Mouse (Mus musculus) embryonic stem cell, embryonic (primary cell): ENCODE measurements around the gene Maats1.

Experiments
- CTCF ChIA-PET, 4 experiments: fragments of 300-600 bp in 2 of 4; fragments of 350-600 bp in 2 of 4; sonication (Branson Sonifier 250); formaldehyde crosslinking; loops; one replicate each; lab custom pipeline; 2022; ENCODE audit warnings: inconsistent platforms in 2 of 4; lab: Charles Lee
- POLR2A ChIA-PET, 4 experiments: fragments of 300-600 bp in 2 of 4; fragments of 350-600 bp in 2 of 4; sonication (Branson Sonifier 250); formaldehyde crosslinking; loops; one replicate each; lab custom pipeline; 2022; ENCODE audit warnings: antibody characterized with exemption in 4 of 4, inconsistent platforms in 1 of 4; lab: Charles Lee

Gene Maats1

DNA sequence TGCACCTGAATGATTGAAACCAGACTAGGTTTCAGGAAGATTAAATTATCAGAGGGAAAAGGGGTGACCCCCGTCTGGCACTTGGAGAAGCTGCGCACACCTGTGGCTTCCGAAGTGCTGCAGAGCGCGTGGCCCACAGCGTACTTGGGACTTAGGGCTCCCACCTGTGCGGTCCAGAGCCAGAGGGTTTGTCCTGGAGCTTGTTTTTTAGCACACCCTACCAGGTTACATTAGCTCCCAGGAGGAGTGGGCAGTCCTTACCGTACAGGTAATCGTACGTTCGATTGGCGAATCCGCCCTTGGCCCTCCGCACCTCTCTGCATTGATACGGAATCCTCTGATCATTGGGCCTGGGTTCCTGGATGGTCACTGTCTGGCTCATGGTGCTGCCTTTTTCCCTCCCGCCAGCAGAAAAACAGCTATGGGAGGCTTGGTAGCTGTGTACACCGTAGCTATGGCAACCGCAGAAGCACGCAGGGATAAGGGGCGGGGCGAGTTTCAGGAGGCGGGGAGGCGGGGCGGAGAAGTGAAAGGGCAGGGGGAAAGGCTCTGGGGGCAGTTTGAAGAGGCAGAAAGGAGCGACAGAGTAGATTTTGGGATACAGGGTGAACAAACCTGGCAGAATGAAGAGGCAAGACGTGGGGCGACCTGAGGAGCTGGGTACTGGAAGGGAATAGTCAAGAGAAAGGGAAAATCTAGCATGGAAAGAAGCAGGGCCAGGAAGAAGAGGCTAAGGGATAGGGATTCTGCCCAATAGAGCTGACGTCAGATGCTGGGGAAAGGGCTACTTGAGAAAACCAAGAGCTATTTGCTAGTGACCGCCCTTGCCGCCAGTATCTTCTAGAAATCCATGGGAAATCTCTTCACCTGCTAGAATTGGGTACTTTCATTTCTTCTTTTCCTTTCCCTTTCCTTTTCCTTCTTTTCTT lies at the start of gene Maats1:
Gene Maats1 (minus strand): TSS at position 748 of the 929 bp plus-strand sequence.
- CTCF ChIA-PET = interaction anchor here (0.5 to 1.6 kb wide), 16 partner anchors 20 to 713 kb away, joined by 3 to 8 read pairs (median 4); no protein-coding TSS in a partner anchor
- POLR2A ChIA-PET = interaction anchor here (0.5 to 1.8 kb wide), 58 partner anchors 9 to 293 kb away, joined by 3 to 10 read pairs (median 4); partner anchors contain the start of genes Timmdc1 (in 3 of the 4), Pla1a (in 2 of the 4), Adprh (in 1 of the 4) and Cd80 (in 1 of the 4)

DNA sequence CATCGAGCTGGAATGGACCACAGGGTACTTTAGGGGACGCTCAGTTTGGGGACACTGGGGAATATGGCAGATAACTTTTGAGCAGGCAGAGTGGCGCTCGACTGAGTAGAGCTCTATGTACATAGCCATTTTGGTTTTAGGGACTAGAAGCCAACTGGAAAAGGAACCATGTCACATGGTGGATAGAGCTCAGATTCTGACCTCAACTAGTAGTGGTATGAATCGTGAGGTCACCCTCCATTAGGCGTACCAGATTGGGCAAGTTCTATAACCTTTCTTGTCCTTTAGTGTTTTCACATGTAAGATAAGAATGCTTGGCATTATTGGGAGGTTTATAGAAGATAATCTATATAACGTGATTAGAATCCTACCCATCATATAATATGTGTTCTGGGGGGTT lies 48.4 kb upstream of the Maats1 start:
- CTCF ChIA-PET = no interaction called here
- POLR2A ChIA-PET = interaction anchor here in 2 of 4 experiments (1.2 to 10.5 kb wide), 7 partner anchors 9 to 86 kb away, joined by 3 to 104 read pairs (median 6); no protein-coding TSS in a partner anchor

DNA sequence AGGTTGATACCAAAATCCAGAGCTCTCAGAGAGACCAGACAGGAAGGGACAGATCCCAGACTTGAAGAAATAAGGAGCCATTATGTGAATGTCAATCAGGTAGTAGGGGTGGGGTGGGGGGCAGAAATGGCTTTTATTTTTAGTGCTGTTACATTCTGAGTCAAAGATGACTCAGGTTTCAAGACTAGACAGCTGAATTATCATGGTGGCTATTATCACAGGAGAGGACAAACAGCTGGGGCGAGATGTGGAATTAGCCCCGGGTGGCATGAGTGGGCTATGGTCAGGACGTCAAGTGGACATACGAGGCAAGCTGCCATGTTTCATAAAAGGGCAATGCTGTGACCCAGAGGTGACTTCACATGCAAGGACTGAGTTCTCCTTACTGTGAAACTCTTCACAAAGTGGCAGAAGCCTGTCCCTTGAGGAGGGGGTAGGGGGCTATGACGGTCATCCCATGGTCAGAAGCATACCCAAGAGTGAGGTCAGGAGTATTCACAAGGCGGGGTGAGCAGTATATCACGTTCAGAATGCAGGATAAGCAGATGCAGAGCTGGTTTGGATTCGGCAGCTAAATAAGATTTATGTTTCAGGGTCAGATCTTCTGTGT lies 47.4 kb upstream of the Maats1 start:
- CTCF ChIA-PET = interaction anchor here in 1 of 4 experiments (0.7 kb wide), 1 partner anchor 738 kb away, joined by 4 read pairs; no protein-coding TSS in a partner anchor
- POLR2A ChIA-PET = interaction anchor here in 2 of 4 experiments (0.9 to 2.1 kb wide), 6 partner anchors 10 to 87 kb away, joined by 3 to 7 read pairs (median 3); no protein-coding TSS in a partner anchor

DNA sequence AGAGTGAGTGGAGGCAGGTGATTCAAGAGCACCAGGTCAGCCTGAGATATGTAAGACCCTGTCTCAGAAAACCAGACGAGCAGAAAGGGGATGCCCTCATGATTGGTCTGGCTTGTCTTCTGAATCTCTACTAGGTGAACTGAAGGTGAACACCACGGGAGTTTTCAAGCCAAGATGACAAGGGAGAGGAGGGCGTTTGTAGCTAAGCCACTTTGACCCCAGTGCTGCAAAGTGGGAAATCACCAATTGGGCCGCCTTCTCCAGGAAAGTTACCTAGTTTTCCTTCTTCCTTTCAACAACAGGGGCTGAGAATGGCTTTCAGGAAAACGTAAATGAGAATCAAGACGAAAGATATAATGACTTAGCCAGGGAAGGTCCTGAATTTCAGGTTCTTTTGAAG lies 46.8 kb upstream of the Maats1 start:
- CTCF ChIA-PET = interaction anchor here in 1 of 4 experiments (0.7 kb wide), 1 partner anchor 737 kb away, joined by 4 read pairs; no protein-coding TSS in a partner anchor
- POLR2A ChIA-PET = interaction anchor here in 2 of 4 experiments (0.9 to 2.1 kb wide), 4 partner anchors 9 to 32 kb away, joined by 3 to 5 read pairs (median 4); no protein-coding TSS in a partner anchor

DNA sequence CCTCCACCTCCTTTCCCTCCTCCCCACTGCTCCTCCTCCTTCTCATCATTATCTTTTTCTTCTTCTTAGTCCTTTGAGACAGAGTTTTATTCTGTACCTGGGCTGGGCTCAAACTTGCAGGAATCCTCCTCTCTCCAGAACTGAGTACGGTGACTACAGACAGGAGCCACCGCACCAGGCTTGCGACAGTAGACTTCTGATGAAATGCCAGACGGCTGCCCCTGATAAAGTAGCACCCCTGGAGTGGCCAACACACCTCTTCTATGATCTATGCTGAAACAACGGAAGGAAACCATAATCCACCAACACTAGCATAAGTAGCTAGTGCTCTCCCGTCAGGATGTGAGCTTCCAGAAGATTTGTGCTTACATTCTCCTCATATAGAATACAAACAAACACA lies 45.4 kb upstream of the Maats1 start:
- ChIA-PET POLR2A (interaction anchor here in 1 of 4 experiments (1.8 kb wide), 1 partner anchor 20 kb away, joined by 4 read pairs; no protein-coding TSS in a partner anchor), CTCF (no interaction called here)

DNA sequence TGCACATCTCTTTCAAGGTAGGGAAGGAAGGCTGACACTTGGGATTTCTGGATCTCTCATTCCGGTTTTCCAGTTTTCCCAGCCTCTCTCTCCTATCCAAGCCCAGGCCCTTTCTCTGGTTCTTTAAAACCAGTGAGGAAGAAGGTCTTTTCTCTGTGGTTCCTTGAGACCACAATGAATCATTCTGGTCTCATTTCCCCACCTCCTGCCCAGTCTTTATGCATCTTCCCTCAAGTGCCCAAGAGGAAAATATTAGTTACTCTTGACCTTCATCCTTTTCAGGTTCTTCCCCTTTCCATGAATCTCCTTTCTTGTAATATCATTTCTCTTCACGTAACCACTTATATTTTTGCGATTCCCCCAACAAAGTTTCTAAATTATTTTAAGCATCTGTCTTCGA lies 43.8 kb upstream of the Maats1 start:
- ChIA-PET CTCF (no interaction called here), POLR2A (interaction anchor here in 3 of 4 experiments (0.9 to 1.9 kb wide), 4 partner anchors 9 to 86 kb away, joined by 3 to 5 read pairs (median 3); partner anchors contain the start of gene Maats1 (in 1 of the 3))

DNA sequence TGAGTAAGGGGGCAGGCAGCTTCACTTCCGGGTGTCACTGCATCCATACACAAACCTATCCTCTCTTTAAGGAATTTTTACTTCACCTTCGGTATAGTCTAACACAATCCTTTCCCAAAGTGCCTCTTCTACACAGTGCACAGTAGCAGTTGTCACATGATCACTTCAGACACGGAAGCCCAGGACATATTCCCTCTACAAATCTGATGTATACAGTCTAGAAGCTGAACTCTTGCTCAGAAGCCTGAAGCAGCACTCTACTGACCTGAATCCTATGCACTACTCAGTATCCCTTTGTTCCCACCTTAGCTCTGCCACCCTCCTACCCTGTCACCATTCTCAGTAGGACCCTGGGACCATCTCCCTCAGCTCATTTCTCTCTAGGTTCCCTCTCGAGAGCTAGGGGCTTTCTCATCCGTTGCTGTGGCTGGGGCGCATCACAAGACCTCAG lies 43.3 kb upstream of the Maats1 start:
- ChIA-PET CTCF (interaction anchor here in 1 of 4 experiments (0.6 to 1.0 kb wide), 2 partner anchors 9 to 78 kb away, joined by 3 read pairs; no protein-coding TSS in a partner anchor), POLR2A (interaction anchor here in 3 of 4 experiments (0.9 to 2.1 kb wide), 11 partner anchors 8 to 87 kb away, joined by 3 to 7 read pairs (median 3); partner anchors contain the start of gene Maats1 (in 1 of the 3))

DNA sequence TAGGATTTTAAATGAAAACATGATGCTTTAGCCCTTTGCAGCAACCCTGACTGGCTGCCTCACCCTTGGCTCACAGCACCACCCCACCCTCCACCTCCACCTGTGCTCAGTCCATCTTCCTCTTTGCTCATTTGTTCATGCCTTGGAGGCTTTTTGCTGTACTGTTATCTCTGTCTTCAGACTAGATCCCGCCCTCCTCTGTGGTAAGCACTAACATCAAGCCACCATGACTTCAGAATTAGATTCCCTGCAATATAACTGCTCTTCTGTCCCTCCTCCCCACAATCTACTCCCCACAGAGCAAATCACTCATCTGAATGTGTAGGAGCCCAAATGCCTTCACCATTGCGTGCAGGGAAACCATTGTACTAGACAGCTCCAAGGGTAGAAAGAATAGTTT lies 41.7 kb upstream of the Maats1 start:
- POLR2A ChIA-PET = interaction anchor here in 2 of 4 experiments (1.0 to 2.1 kb wide), 5 partner anchors 9 to 88 kb away, joined by 3 to 9 read pairs (median 5); no protein-coding TSS in a partner anchor
- CTCF ChIA-PET = no interaction called here

DNA sequence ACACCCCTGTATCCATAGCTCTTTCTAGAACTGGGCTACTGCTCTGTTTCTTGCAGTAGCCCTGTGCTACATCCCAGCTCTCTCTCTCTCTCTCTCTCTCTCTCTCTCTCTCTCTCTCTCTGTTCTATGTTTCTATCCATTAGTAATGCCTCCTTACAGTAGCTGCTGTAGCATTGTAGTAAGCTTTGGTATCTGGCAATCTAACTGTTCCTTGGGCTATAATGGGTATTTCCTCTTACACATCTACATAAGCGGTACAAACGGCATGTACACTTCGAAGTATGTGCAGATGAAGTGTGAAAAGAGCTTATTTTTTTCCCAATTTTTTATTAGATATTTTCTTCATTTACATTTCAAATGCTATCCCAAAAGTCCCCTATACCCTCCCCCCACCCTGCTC lies 38.0 kb upstream of the Maats1 start:
- ChIA-PET CTCF (interaction anchor here in 3 of 4 experiments (0.7 to 0.8 kb wide), 3 partner anchors 93 to 559 kb away, joined by 4 to 5 read pairs (median 5); no protein-coding TSS in a partner anchor), POLR2A (interaction anchor here in 2 of 4 experiments (0.6 to 1.2 kb wide), 5 partner anchors 10 to 53 kb away, joined by 3 to 5 read pairs (median 3); partner anchors contain the start of gene Pla1a (in 1 of the 2))

DNA sequence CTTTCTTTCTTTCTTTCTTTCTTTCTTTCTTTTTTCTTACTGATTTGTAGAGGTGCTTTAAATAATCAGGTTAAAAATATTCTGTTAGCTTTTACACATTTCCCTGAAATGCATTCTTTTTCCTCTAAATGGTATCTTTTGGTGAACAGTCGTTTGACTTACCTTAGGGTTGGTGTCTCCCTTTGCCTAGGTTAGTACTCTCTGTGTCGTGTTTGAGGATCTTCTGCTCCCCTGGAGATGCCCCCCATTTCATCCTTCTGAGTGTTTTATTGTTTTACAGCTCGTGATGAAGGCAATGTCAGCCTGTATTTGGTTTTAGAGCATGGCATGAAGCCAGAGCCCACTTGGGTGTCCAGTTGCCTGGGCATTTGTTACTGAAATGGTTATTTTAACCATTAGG lies 37.5 kb upstream of the Maats1 start:
- ChIA-PET CTCF (interaction anchor here in 1 of 4 experiments (0.7 kb wide), 1 partner anchor 560 kb away, joined by 4 read pairs; no protein-coding TSS in a partner anchor), POLR2A (interaction anchor here in 1 of 4 experiments (0.8 to 1.2 kb wide), 3 partner anchors 10 to 54 kb away, joined by 3 to 5 read pairs (median 3); partner anchors contain the start of gene Pla1a)

DNA sequence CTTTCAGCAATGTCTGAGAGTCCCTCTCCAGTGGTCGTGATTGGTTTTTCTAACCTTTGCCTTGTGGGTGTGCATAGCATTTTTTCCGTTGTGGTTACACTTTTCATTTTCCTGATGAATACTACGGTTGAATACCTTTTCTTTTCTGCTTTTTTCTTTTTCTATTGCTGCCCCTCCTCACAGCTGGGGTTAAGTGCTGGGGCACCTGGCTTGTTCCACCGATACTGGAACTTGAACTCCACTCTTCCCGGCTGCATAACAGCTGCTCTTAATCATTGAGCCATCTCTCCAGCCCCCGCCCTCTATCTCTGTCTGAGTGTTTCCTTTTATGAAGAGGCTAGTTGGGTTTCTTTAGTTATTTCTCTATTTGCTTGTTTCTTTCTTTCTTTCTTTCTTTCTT lies 37.1 kb upstream of the Maats1 start:
- CTCF ChIA-PET = no interaction called here
- POLR2A ChIA-PET = interaction anchor here in 1 of 4 experiments (0.8 to 1.2 kb wide), 2 partner anchors 11 kb away, joined by 3 to 5 read pairs; no protein-coding TSS in a partner anchor

DNA sequence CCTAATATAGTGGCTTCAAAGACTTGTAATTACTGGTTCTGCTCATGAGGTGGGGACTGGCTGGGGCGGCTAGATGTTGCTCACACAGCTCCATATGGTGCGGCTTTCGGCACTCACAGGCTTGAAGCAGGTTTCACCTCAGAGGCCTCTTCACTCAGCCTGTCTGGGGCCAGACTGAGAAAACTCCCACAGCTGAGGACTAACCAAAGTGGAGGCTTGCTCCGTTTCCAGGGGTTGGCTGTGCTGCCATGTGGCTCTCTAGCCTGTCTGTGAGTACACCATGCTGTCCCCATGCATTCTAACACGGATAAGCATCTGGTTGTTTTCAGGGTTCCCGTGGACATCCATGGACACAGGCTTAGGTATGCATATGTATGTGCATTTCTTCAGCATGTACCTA lies 36.6 kb upstream of the Maats1 start:
- ChIA-PET CTCF (interaction anchor here in 1 of 4 experiments (0.6 kb wide), 1 partner anchor 37 kb away, joined by 5 read pairs; no protein-coding TSS in a partner anchor), POLR2A (no interaction called here)

DNA sequence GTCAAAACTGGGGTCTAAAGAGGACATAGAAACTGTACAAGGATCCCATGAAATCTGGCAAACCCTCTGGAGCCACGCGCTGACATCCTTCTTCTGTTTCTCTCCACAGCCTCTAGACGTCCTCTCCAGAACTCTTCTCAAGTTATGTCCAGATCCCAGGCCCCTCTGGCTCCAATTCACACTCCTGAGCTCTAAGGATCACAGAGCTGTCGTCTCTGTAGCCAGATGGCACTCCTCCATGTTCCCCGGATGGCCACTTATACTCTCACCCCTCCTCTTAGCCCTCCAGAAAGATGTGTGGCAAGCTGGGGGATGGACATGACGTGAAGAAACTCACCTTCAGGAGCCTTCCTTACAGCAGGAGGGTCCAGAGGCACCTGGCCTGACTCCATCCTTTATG lies 35.6 kb upstream of the Maats1 start:
- ChIA-PET CTCF (interaction anchor here in 1 of 4 experiments (1.6 kb wide), 1 partner anchor 129 kb away, joined by 3 read pairs; no protein-coding TSS in a partner anchor), POLR2A (interaction anchor here in 2 of 4 experiments (0.9 to 2.0 kb wide), 5 partner anchors 9 to 23 kb away, joined by 3 to 7 read pairs (median 3); partner anchors contain the start of gene Popdc2 (in 1 of the 2))

DNA sequence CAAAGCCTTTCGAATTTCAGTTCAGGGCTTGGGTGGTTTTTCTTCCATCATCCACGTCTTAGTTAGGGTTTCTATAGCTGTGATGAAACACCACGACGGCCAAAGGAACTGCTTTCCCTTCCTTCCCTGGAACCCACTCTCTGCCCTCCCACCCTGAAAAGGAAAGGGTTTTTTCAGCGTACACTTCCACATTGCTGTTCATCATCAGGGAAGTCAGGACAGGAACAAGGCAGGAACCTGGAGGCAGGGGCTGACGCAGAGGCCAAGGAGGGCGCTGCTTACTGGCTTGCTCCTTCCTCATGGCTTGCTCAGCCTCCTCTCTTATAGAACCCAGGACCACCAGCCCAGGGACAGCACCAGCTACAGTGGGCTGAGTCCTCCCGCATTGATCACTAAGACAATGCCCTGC lies 34.9 kb upstream of the Maats1 start:
- CTCF ChIA-PET = interaction anchor here in 2 of 4 experiments (1.3 to 1.6 kb wide), 2 partner anchors 78 to 130 kb away, joined by 3 read pairs; partner anchors contain the start of gene Cd80 (in 1 of the 2)
- POLR2A ChIA-PET = interaction anchor here in 3 of 4 experiments (0.5 to 4.9 kb wide), 19 partner anchors 10 to 738 kb away, joined by 3 to 21 read pairs (median 4); partner anchors contain the start of genes Adprh (in 1 of the 3), Pla1a (in 1 of the 3) and Popdc2 (in 1 of the 3)

DNA sequence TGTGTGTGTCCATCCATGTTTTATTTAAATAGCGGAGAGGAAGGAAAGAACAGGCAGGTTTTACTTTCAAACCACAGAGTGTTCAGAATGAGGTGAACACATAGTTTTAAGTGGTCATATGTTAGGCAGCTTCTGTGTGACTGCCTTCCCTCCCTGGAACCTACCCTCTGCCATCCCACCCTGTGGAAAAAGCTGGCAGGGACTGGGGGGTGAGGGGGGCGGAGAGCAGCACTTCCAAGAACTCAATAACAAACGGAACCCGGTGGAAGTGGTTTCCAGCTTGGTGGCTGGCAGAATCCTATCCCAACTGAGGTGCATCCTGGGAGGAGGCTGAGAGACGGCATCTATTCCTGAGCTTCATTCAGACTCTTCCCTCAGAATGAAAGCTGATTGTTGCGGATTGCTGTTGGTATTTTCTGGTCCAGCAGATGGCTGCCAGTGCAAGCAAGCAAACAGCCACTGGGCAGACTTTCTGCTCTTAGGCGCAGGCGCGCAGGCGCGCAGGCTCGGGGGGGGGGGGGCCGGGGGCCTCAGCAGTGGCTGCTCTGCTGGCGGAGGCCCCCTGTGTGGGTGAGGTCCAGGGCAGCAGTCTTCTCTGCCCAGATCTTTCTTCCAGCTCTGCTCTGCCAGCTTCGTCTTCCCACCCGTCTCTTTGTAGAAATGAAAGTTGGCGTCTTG lies 34.4 kb upstream of the Maats1 start:
- POLR2A ChIA-PET = interaction anchor here in 3 of 4 experiments (0.5 to 4.9 kb wide), 23 partner anchors 10 to 738 kb away, joined by 3 to 21 read pairs (median 4); partner anchors contain the start of genes Adprh (in 1 of the 3), Cox17 (in 1 of the 3), Gm21987 (in 1 of the 3) and Pla1a (in 1 of the 3)
- CTCF ChIA-PET = interaction anchor here in 3 of 4 experiments (0.6 to 1.6 kb wide), 6 partner anchors 9 to 130 kb away, joined by 3 to 8 read pairs (median 3); partner anchors contain the start of gene Cd80 (in 1 of the 3)

DNA sequence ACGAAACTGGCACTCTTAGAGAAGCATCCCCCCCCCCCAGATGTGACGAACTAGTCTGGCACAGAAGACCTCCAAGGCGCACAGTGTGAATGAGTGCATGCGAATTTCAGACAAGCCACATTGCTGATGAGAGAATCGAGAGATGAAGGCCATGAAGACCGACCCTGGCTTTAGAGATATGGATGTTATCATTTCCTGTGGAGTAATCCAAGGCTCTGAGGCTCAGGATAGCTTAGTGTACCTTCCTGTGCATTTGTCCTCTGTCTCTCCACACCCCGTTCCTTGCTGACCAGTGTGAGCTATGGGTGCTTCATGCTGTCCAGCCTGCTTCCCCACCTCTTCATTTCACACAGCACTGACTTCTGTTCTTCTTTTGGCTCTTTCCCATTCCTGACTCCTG lies 33.2 kb upstream of the Maats1 start:
- CTCF ChIA-PET = no interaction called here
- POLR2A ChIA-PET = interaction anchor here in 3 of 4 experiments (0.8 to 4.9 kb wide), 8 partner anchors 10 to 71 kb away, joined by 3 to 21 read pairs (median 4); no protein-coding TSS in a partner anchor
